Mouse (Mus musculus): ENCODE measurements at regions not wholly inside any gene's neighbourhood (a gene's known extent, or its start where the extent isn't known, plus 50 kb on each side); places are given as distances from the start of the nearest gene placed in this dataset.

- DNase-seq = no peak
Observed at GRCm38 (mm10) chr3:8001027-8001426, 1380.8 kb upstream of the 1700008P02Rik start.

- no peak for DNase-seq
Observed at GRCm38 (mm10) chr3:7992322-7992721, 1372.1 kb upstream of the 1700008P02Rik start.

- no peak for DNase-seq
Observed at GRCm38 (mm10) chr3:7973287-7973686, 1353.0 kb upstream of the 1700008P02Rik start.

GRCm38 (mm10) chr3:7953911-7954310 is 1333.7 kb upstream of the 1700008P02Rik start:
- no peak for DNase-seq

- no peak for DNase-seq
Observed at GRCm38 (mm10) chr3:7943646-7944381, 1323.6 kb upstream of the 1700008P02Rik start.

All from kidney, adult 8-10 months (tissue).